Mouse (Mus musculus) cerebellum, adult 2 months (tissue): ENCODE data around the gene 2310003L06Rik. TPM values are rescaled to one million over a fixed set of nuclear protein-coding genes. Genes with fewer than 3 reads are reported as not detected.

Source experiments
- DNase-seq, 2 experiments: peaks; one replicate each; pipeline ENCODE4 v3.0.0; 2021
- H3K27ac ChIP-seq: fragments of 200-500 bp; 2 replicates; pipeline ENCODE4 v1.5.1; 2012; ENCODE audit warnings: low read length, control low read depth, inconsistent platforms; ENCODE audit not compliant: insufficient read depth
- H3K27me3 ChIP-seq: fragments of 200-500 bp; 2 replicates; pipeline ENCODE4 v1.6.1; 2012; ENCODE audit warnings: inconsistent platforms, mild to moderate bottlenecking, low read length, moderate library complexity; ENCODE audit not compliant: control insufficient read depth, insufficient read depth
- H3K4me1 ChIP-seq: fragments of 200-500 bp; 2 replicates; pipeline ENCODE4 v1.6.1; 2011; ENCODE audit warnings: low read length; ENCODE audit not compliant: control insufficient read depth, insufficient read depth
- H3K4me3 ChIP-seq: fragments of 200-500 bp; replicated peaks from 2 replicates; pipeline ENCODE3; 2011; ENCODE audit warnings: mild to moderate bottlenecking, low read depth, low read length, control low read depth; ENCODE audit not compliant: insufficient read depth
- CTCF ChIP-seq: fragments of 200-500 bp; IDR thresholded peaks from 2 replicates; pipeline ENCODE4 v1.5.1; 2011; ENCODE audit warnings: low read depth, mild to moderate bottlenecking, control low read depth, low read length, moderate library complexity, borderline replicate concordance; ENCODE audit not compliant: insufficient read depth
- POLR2A ChIP-seq: fragments of 200-500 bp; IDR thresholded peaks from 2 replicates; pipeline ENCODE4 v1.6.1; 2011; ENCODE audit warnings: low read length, control low read depth, borderline replicate concordance; ENCODE audit not compliant: insufficient read depth
- WGBS: fragments of 180-500 bp; shearing (Covaris S2); methylation state at CpG from one replicate; pipeline ENCODE4 v1.1.7; 2018; 5-methylcytosine and 5-hydroxymethylcytosine counted together
- polyA plus RNA-seq: library from polyadenylated mRNA; depleted of rRNA; stranded (reverse); fragments of >200 nt; gene quantifications from 2 replicates; pipeline ENCODE4 v1.2.3, GENCODE M21; 2012; rRNA removed

2310003L06Rik gene
- polyA plus RNA-seq, result not detected in 2 replicates

DNA sequence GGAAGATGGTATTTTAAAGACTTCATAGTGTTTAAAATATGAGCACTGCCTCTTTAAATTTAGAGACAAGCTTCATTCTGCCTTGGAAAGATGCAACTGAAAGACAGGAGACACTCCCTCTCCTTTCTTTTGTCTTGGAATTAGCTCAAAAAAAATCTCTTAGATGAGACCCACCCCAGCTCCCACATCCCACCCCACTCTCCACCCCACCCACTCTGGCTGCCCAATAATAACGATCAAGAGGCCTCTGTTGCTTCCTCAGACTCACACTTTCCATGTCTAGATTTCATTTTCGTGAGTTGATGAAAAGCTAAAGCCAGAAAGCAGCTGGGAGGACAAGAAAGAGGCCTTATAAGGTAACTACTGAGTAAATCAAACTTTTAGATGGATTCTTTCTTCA lies at the start of gene 2310003L06Rik, which contains the start of gene Gm28434:
TSS of gene 2310003L06Rik (plus strand) at position 259 of the 400 bp plus-strand sequence.
TSS of gene Gm28434 (plus strand) at position 317 of the 400 bp plus-strand sequence.
- WGBS, result 42% methylated on average over 2 of the region's 2 CpGs
- DNase-seq, result no peak
- no peak within 1 kb of the TSS for H3K27ac ChIP-seq
- TF ChIP-seq CTCF (no peak), POLR2A (no peak)
- no peaks in the 10 kb centered on the region for H3K27me3 ChIP-seq
- H3K4me1 ChIP-seq, result no peaks in the 10 kb centered on the region
- H3K4me3 ChIP-seq, result no peak within 1 kb of the TSS

GRCm38 (mm10) chr5:87925372-87925771 lies 43.9 kb upstream of the 2310003L06Rik start, which contains the start of gene Csn3:
TSS of gene Csn3 (plus strand) at chr5:87925579.
- H3K27ac ChIP-seq, result no peak within 1 kb of the TSS
- H3K27me3 ChIP-seq, result no peaks in the 10 kb centered on the region
- no peak for DNase-seq
- H3K4me3 ChIP-seq, result no peak within 1 kb of the TSS
- no peaks in the 10 kb centered on the region for H3K4me1 ChIP-seq
- 60% methylated on average over 5 of the region's 5 CpGs for WGBS
- TF ChIP-seq POLR2A (no peak), CTCF (no peak)

DNA sequence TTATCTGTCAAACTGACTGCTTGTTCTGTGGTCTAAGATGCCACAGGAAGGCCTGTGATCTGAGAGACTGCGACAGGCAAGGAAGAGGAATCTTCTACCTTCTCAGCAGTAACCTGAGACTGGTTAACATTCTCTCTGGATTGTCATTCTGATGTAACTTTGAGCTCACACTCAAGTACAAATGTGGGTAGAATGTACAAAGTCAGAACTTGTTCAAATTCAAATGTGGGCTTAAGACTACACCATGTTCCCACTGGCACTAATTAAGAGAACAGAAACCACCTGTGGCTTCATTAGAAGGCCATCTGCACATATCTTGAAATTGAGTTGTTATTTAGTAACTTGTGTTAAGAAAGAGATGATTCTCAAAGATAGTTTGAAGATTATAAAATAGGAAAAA lies 37.7 kb upstream of the 2310003L06Rik start:
- H3K4me1 ChIP-seq, result no peaks in the 10 kb centered on the region
- H3K27me3 ChIP-seq, result no peaks in the 10 kb centered on the region
- H3K4me3 ChIP-seq, result no peak overlapping the region
- 43% methylated on average over 1 of the region's 1 CpGs for WGBS
- DNase-seq, result no peak
- no peak for TF ChIP-seq POLR2A
- no peak for TF ChIP-seq CTCF
- no peak overlapping the region for H3K27ac ChIP-seq

- DNase-seq, result no peak
- Histone ChIP-seq H3K4me1 (no peaks in the 10 kb centered on the region), H3K4me3 (no peak overlapping the region), H3K27ac (no peak overlapping the region), H3K27me3 (no peaks in the 10 kb centered on the region)
- no peak for TF ChIP-seq CTCF
- no peak for TF ChIP-seq POLR2A
- 20% methylated on average over 3 of the region's 3 CpGs for WGBS
Observed at GRCm38 (mm10) chr5:87940752-87941151, 28.5 kb upstream of the 2310003L06Rik start.

DNA sequence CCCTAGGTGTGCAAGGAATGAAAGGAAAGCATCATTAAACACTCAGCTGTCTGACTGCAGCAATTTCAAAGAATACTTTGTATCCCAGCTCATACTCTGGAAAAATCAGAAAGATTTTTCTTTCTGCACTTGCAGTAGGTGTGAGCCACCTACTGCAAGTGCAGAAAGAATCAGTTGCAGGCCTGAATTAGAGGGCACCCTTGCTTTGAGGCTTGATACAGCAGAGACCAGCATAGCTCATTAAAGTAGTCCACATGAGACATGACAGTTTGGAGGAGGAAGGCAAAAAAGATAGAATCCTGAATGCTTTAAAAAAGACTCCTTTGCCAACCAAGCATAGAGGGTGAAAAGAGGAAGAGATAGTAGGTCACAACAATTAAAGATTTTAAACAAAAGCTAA lies 26.7 kb upstream of the 2310003L06Rik start:
- Histone ChIP-seq H3K27me3 (no peaks in the 10 kb centered on the region), H3K4me3 (no peak overlapping the region), H3K27ac (no peak overlapping the region), H3K4me1 (no peaks in the 10 kb centered on the region)
- TF ChIP-seq CTCF, result no peak
- no peak for TF ChIP-seq POLR2A
- no peak for DNase-seq

GRCm38 (mm10) chr5:87951836-87952235 lies 17.4 kb upstream of the 2310003L06Rik start:
- Histone ChIP-seq H3K4me1 (no peaks in the 10 kb centered on the region), H3K27ac (no peak overlapping the region), H3K27me3 (no peaks in the 10 kb centered on the region), H3K4me3 (no peak overlapping the region)
- no peak for DNase-seq
- TF ChIP-seq POLR2A (no peak), CTCF (no peak)

DNA sequence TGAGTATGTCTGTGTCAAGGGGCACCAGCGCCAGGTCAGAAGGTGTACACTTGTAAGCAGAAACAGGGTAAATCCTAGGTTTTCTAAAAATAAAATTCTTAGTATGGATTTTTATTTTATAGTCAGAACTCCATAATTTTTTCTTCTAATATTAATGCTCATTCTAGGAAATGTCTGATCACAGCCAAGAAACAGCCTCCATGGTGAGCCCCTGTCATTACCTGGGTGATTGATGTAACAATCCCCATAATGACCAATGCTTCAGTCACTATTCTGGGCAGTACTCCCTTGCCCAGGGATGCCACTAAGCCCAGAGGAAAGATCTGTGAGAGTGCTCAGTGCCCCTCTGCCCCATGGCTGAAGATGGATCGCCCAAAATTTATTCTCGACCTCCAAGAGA lies 9.9 kb downstream of the 2310003L06Rik start, which contains the start of gene Cabs1:
TSS of gene Cabs1 (plus strand) at position 301 of the 400 bp plus-strand sequence.
- DNase-seq, result no peak
- Histone ChIP-seq H3K4me3 (no peak within 1 kb of the TSS), H3K4me1 (no peaks in the 10 kb centered on the region), H3K27me3 (no peaks in the 10 kb centered on the region), H3K27ac (no peak within 1 kb of the TSS)
- TF ChIP-seq POLR2A (no peak), CTCF (no peak)
- 89% methylated on average over 3 of the region's 3 CpGs for WGBS

DNA sequence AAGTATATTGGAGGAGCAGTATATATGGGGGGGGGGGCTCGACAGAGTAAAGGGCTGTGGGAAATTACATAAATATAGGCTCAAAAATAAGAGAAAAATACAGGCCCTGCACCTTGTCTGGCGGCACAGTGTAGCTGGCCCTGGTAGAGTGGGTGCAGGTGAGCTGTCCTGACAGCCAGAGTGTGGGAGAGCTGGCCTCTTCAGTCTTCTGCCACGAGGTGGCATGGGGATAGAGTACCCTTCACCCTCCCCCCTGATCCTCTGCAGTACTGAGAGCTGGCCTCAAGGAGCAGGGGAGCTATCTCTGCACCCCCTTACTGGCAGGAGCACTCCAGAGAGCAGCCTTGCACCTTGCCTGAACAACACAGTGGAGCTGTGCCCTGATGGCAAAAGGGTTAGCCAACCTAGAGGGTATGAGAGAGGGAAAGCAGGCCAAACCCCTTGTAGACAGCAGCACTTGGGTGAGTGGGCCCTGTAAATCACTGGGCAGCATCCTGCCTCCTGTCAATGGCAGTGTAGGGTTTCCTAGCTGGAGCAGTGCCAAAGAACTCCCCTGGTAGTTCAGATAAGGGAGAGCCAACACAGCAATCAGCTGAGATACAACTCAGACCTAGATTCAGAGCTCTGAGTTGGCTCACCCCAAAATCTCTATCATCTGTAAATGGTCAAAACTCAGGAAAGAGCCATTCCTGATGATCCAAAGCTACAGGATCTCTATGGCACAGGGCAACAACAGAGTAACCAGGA lies 13.4 kb downstream of the 2310003L06Rik start:
- Histone ChIP-seq H3K27me3 (no peaks in the 10 kb centered on the region), H3K4me3 (no peak overlapping the region), H3K4me1 (no peaks in the 10 kb centered on the region), H3K27ac (no peak overlapping the region)
- 56% methylated on average over 3 of the region's 3 CpGs for WGBS
- TF ChIP-seq POLR2A (no peak), CTCF (no peak)
- DNase-seq, result no peak
